Mouse (Mus musculus) limb, embryonic 10.5 days (tissue): Measurements from ENCODE around the gene Fryl. TPM values are rescaled to one million over a fixed set of nuclear protein-coding genes. Genes with fewer than 3 reads are reported as not detected.

Experiments used
- DNase-seq: peaks from one replicate; pipeline ENCODE4 v3.0.0-alpha.2; 2017; ENCODE audit warnings: low spot score
- H3K27ac ChIP-seq: fragments of 300-500 bp; sonication (generic); 2 replicates; pipeline ENCODE4 v1.5.1; 2016; ENCODE audit warnings: mild to moderate bottlenecking
- H3K27me3 ChIP-seq: fragments of 300-500 bp; sonication (generic); 2 replicates; pipeline ENCODE4 v1.6.1; 2016; ENCODE audit warnings: low read depth, mild to moderate bottlenecking; ENCODE audit not compliant: poor library complexity, severe bottlenecking
- H3K36me3 ChIP-seq: fragments of 300-500 bp; sonication (generic); 2 replicates; pipeline ENCODE4 v1.6.1; 2016; ENCODE audit warnings: mild to moderate bottlenecking, moderate library complexity
- H3K4me1 ChIP-seq: fragments of 300-500 bp; sonication (generic); 2 replicates; pipeline ENCODE4 v1.6.1; 2016
- H3K4me3 ChIP-seq: fragments of 300-500 bp; sonication (generic); 2 replicates; pipeline ENCODE4 v1.5.1; 2016; ENCODE audit warnings: mild to moderate bottlenecking, moderate library complexity
- H3K9me3 ChIP-seq: fragments of 300-500 bp; sonication (generic); replicated peaks from 2 replicates; pipeline ENCODE4 v1.6.1; 2016; ENCODE audit warnings: mild to moderate bottlenecking
- WGBS: fragments of 180-500 bp; shearing (Covaris S2); methylation state at CpG from one replicate; pipeline ENCODE4 v1.1.7; 2016; 5-methylcytosine and 5-hydroxymethylcytosine counted together
- polyA plus RNA-seq: library from polyadenylated mRNA; unstranded; fragments of >200 nt; fragmentation: Nextera tagmentation; extraction: Ambion mirVana; gene quantifications from 2 replicates; pipeline ENCODE4 v1.2.1, GENCODE M21; 2016

The Fryl gene
- polyA plus RNA-seq, 1 experiment from 2014 or later, result 22.6 TPM

DNA sequence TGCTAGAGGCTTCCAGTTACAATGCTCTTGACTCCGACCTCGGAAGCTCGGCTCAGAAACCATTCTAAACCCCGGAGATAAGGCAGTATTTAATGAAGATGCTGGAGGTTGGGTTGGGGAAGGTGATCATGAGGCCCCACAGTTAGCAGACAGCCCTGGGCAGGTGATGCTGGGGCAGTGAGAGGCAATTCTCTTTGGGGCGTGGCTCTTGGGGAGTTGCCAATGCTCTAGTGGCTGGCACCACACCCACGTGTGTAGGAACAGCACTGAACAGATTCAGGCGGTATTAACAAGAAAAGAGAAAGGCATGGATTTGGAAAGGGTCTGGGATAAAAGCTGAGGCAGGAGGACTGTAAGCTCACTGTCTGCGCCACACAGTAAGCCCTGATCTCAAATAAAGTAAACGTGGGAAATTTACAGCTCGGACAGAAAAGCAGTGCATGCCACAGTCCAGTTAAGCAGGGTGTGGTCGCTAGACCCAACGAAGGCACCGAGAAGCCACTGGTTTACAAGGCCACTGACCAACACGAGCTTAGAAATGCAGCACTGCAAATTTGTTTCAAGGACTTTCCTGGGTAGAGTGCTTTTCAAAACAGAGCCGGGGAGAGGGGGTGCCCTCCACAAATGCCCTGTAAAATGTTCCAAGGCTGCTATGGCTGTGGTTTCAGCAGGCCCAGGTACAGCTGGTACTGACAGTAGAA lies 100.0 kb downstream of the Fryl start:
- no peaks in the 10 kb centered on the region for H3K36me3 ChIP-seq
- no peaks in the 10 kb centered on the region for H3K9me3 ChIP-seq
- 89% methylated on average over 15 of the region's 15 CpGs for WGBS
- peaks cover 9% of the 10 kb centered on the region; the same call in 1 of the 2 replicates for H3K4me1 ChIP-seq
- no peak overlapping the region for H3K4me3 ChIP-seq
- H3K27ac ChIP-seq, result no peak overlapping the region
- DNase-seq, result no peak
- no peaks in the 10 kb centered on the region for H3K27me3 ChIP-seq

GRCm38 (mm10) chr5:73153802-73154465 lies 102.5 kb downstream of the Fryl start:
- no peak overlapping the region for H3K4me3 ChIP-seq
- no peak overlapping the region for H3K27ac ChIP-seq
- DNase-seq, result no peak
- no peaks in the 10 kb centered on the region for H3K9me3 ChIP-seq
- 94% methylated on average over 14 of the region's 14 CpGs for WGBS
- H3K36me3 ChIP-seq, result no peaks in the 10 kb centered on the region
- H3K27me3 ChIP-seq, result no peaks in the 10 kb centered on the region
- H3K4me1 ChIP-seq, result peaks cover 9% of the 10 kb centered on the region; the same call in 1 of the 2 replicates

DNA sequence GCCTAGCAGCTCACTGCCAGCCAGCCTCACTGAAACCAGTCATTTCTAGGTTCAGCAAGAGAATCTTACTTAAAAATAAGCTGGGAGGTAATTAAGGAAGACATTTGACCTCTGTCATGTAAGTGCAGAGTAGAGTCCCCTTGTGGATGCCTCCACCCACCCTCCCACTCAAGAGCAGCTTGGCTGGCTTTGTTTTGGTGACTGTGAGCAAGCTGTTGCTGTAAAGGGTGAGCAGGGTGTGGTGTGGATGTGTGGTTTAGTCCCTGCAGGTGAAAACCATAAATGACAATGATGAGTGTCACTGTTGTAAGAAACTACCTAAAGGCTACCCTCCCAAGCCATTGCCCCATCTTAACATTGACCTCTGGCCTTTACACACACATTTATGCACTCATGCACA lies 104.2 kb downstream of the Fryl start:
- no peak for DNase-seq
- Histone ChIP-seq H3K36me3 (peaks cover 9% of the 10 kb centered on the region; the same call in 1 of the 2 replicates), H3K4me3 (no peak overlapping the region), H3K27ac (no peak overlapping the region), H3K27me3 (no peaks in the 10 kb centered on the region), H3K4me1 (peaks cover 9% of the 10 kb centered on the region; the same call in 1 of the 2 replicates), H3K9me3 (no peaks in the 10 kb centered on the region)

GRCm38 (mm10) chr5:73150877-73151445 lies 105.5 kb downstream of the Fryl start:
- Histone ChIP-seq H3K4me1 (peaks cover 6% of the 10 kb centered on the region; the same call in 1 of the 2 replicates), H3K27me3 (no peaks in the 10 kb centered on the region), H3K4me3 (no peak overlapping the region), H3K36me3 (peaks cover 20% of the 10 kb centered on the region), H3K27ac (no peak overlapping the region), H3K9me3 (no peaks in the 10 kb centered on the region)
- 85% methylated on average over 6 of the region's 6 CpGs for WGBS
- DNase-seq, result no peak

DNA sequence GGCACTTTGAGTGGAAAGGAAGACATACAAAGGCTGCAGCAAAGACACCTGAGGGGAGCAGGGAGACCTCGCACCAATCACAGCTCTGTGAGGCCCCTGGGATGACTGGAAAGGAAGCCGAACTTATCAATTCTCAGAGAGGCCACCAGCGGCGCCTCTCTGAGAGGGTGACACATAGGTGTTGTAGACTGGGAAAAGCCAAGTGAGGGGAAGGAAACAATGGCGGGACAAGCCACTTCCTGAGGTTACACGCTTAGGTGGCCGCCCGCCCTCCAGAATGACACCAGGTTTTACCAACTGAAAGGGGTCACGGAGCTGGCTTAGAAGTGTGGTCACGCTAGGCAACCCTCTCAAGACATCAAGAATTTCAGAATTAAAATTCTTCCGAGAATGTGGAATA lies 111.4 kb downstream of the Fryl start:
- 93% methylated on average over 11 of the region's 11 CpGs for WGBS
- Histone ChIP-seq H3K4me1 (no peaks in the 10 kb centered on the region), H3K36me3 (peaks cover 34% of the 10 kb centered on the region), H3K27ac (no peak overlapping the region), H3K9me3 (no peaks in the 10 kb centered on the region), H3K4me3 (no peak overlapping the region), H3K27me3 (no peaks in the 10 kb centered on the region)
- DNase-seq, result no peak

GRCm38 (mm10) chr5:73141712-73142111 lies 114.7 kb downstream of the Fryl start:
- H3K4me1 ChIP-seq, result no peaks in the 10 kb centered on the region
- H3K27me3 ChIP-seq, result no peaks in the 10 kb centered on the region
- no peaks in the 10 kb centered on the region for H3K9me3 ChIP-seq
- DNase-seq, result no peak
- H3K4me3 ChIP-seq, result no peak overlapping the region
- peaks cover 20% of the 10 kb centered on the region for H3K36me3 ChIP-seq
- no peak overlapping the region for H3K27ac ChIP-seq
- 90% methylated on average over 2 of the region's 2 CpGs for WGBS

DNA sequence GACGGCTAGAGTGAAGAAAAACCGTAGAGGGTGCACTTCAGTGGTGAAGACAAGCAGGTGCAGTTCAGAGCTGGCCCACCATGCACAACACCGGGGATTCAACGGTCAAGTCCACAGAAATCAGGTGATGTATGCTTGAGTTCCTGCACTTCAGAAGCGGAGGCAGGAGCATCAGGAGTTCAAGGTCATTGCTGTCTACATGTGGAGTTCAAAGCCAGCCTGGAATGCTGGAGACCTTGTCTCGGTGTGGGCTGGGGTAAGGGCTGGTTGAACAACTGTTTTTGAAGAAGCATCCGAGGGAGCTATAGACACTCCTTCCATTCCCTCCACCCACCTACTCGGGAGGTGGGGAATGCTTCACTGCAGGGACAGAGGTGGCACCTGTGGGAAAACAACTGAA lies 115.3 kb downstream of the Fryl start:
- DNase-seq, result no peak
- no peak overlapping the region for H3K4me3 ChIP-seq
- H3K9me3 ChIP-seq, result no peaks in the 10 kb centered on the region
- no peaks in the 10 kb centered on the region for H3K4me1 ChIP-seq
- 94% methylated on average over 8 of the region's 8 CpGs for WGBS
- H3K27me3 ChIP-seq, result no peaks in the 10 kb centered on the region
- peaks cover 15% of the 10 kb centered on the region for H3K36me3 ChIP-seq
- H3K27ac ChIP-seq, result no peak overlapping the region

DNA sequence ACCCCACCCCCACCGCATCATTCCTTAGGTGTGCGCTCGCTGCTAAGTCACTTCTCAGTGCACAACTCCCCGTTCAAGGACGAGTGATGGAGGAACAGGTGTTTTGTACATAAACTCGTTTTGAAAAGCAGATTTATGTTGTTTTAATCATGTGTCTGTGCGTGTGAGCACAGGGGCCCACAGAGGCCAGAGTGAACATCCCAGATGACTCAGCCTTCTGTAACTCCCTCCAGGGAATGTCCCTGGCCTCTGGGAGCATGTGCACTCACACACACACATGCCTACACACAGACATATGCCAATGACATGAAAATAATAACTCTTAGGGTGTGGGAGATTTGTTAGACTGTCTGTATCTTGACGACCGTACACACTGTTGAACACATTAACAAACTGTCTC lies 118.9 kb downstream of the Fryl start:
- H3K36me3 ChIP-seq, result peaks cover 8% of the 10 kb centered on the region
- WGBS, result 83% methylated on average over 9 of the region's 9 CpGs
- H3K4me1 ChIP-seq, result no peaks in the 10 kb centered on the region
- H3K27ac ChIP-seq, result no peak overlapping the region
- no peaks in the 10 kb centered on the region for H3K9me3 ChIP-seq
- no peak for DNase-seq
- H3K27me3 ChIP-seq, result no peaks in the 10 kb centered on the region
- no peak overlapping the region for H3K4me3 ChIP-seq

DNA sequence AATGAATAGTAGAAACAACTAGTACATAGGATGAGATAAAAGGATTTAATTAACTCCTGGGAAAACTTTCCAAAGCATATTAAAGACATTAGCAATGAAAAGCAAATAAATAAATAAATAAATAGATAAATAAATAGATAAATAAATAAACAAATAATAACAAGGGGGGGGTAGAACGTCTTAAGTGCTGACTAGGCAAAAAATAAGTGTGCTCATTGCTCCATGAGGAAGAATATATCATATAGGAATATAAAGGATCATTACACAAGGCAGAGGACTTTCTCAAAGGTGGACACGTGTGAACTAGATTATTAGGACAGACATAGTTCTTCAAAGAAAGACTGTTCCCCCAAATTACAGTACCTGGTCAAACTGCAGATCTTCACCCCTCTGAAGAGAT lies 120.5 kb downstream of the Fryl start:
- no peak for DNase-seq
- peaks cover 4% of the 10 kb centered on the region for H3K36me3 ChIP-seq
- no peaks in the 10 kb centered on the region for H3K4me1 ChIP-seq
- H3K4me3 ChIP-seq, result no peak overlapping the region
- 88% methylated on average over 2 of the region's 2 CpGs for WGBS
- H3K27ac ChIP-seq, result no peak overlapping the region
- H3K27me3 ChIP-seq, result no peaks in the 10 kb centered on the region
- H3K9me3 ChIP-seq, result no peaks in the 10 kb centered on the region

DNA sequence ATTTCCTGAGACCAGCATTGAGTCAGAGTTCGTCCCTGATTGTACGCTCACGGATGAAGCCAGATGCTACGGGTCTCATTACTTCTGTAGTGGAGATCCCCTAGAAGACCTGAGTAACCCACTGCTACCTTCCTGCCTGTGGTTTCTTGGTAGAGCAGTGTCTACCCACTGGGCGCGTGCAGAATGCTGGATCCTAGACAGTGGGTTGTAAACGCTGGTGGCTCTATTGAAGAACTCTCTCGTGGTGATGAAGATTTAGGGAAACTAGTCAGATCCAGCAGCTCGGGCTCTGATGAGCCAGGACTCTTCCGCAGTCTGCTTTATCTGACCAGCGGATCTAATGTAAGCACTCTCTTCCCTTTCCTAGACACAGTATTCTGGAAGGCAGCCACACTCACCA lies 121.3 kb downstream of the Fryl start:
- Histone ChIP-seq H3K9me3 (no peaks in the 10 kb centered on the region), H3K27me3 (no peaks in the 10 kb centered on the region), H3K4me3 (no peak overlapping the region), H3K27ac (no peak overlapping the region), H3K4me1 (no peaks in the 10 kb centered on the region), H3K36me3 (peaks cover 3% of the 10 kb centered on the region; the same call in 1 of the 2 replicates)
- no peak for DNase-seq
- 92% methylated on average over 11 of the region's 11 CpGs for WGBS

GRCm38 (mm10) chr5:73133833-73134185 lies 122.6 kb downstream of the Fryl start:
- Histone ChIP-seq H3K4me3 (no peak overlapping the region), H3K27ac (no peak overlapping the region), H3K4me1 (no peaks in the 10 kb centered on the region), H3K27me3 (no peaks in the 10 kb centered on the region), H3K36me3 (peaks cover 9% of the 10 kb centered on the region), H3K9me3 (no peaks in the 10 kb centered on the region)
- WGBS, result 55% methylated on average over 5 of the region's 5 CpGs
- DNase-seq, result no peak

GRCm38 (mm10) chr5:73132998-73133832 lies 123.2 kb downstream of the Fryl start:
- DNase-seq, result no peak
- H3K36me3 ChIP-seq, result peaks cover 15% of the 10 kb centered on the region
- WGBS, result 95% methylated on average over 29 of the region's 29 CpGs

DNA sequence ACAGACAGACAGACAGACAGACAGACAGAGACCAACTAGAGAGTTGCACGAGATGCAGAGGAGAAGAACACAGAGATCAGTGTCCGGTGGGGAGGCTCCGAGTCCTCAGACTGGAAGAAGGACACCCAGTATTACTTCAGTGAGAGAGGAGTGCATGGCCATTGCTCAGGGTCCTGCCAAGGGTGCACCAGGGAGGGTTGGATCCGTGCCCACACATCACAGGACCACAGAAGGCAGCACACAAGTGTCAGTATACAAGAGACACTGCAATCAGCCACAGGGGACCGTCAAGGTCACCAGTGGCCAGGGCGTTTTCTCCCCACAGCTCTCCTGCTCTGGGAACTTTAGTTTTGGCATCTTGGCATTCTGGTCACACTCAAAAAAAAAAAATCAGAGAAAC lies 125.4 kb downstream of the Fryl start:
- 92% methylated on average over 6 of the region's 6 CpGs for WGBS
- H3K4me1 ChIP-seq, result no peaks in the 10 kb centered on the region
- no peak overlapping the region for H3K27ac ChIP-seq

More at GRCm38 (mm10) chr5:73132998-73133832, 123.2 kb downstream of the Fryl start:
- Histone ChIP-seq H3K4me1 (no peaks in the 10 kb centered on the region), H3K9me3 (no peaks in the 10 kb centered on the region), H3K27ac (no peak overlapping the region), H3K27me3 (no peaks in the 10 kb centered on the region), H3K4me3 (no peak overlapping the region)

More for the DNA sequence above, 125.4 kb downstream of the Fryl start:
- no peak overlapping the region for H3K4me3 ChIP-seq
- DNase-seq, result no peak
- H3K36me3 ChIP-seq, result peaks cover 25% of the 10 kb centered on the region
- H3K27me3 ChIP-seq, result no peaks in the 10 kb centered on the region
- H3K9me3 ChIP-seq, result no peaks in the 10 kb centered on the region
